Mouse (Mus musculus) G1E-ER4 (cell line): ENCODE data around the gene Kctd18. TPM values are rescaled to one million over a fixed set of nuclear protein-coding genes. Genes with fewer than 3 reads are reported as not detected.

Experiments used
- GATA1 ChIP-seq: IDR thresholded peaks from one replicate; pipeline ENCODE4 v1.8.0; 2012; ENCODE audit warnings: low read length, inconsistent platforms
- polyA plus RNA-seq: library from polyadenylated mRNA; stranded (reverse); fragments of >175 nt; gene quantifications from 2 replicates; pipeline ENCODE4 v1.2.3, GENCODE M21; 2012

Kctd18 gene
- 15.4 and 22.5 TPM in 2 replicates for polyA plus RNA-seq

- no peak for TF ChIP-seq GATA1
These were observed at the start of gene Kctd18 for GRCm38 (mm10) chr1:58018856-58019255. Kctd18 (minus strand) TSS chr1:58018956.

- no peak for TF ChIP-seq GATA1
These were observed 46.9 kb upstream of the Kctd18 start for GRCm38 (mm10) chr1:58065606-58066005.

GRCm38 (mm10) chr1:58065151-58065550, 46.4 kb upstream of the Kctd18 start:
- no peak for TF ChIP-seq GATA1

GRCm38 (mm10) chr1:58062131-58062530, 43.4 kb upstream of the Kctd18 start:
- TF ChIP-seq GATA1, result no peak

- TF ChIP-seq GATA1, result no peak
These were observed 40.1 kb upstream of the Kctd18 start for GRCm38 (mm10) chr1:58058846-58059245.

GRCm38 (mm10) chr1:58056939-58057338, 38.2 kb upstream of the Kctd18 start:
- TF ChIP-seq GATA1, result no peak

- TF ChIP-seq GATA1, result no peak
These were observed 37.5 kb upstream of the Kctd18 start for GRCm38 (mm10) chr1:58056074-58056807.

GRCm38 (mm10) chr1:58055598-58055997, 36.8 kb upstream of the Kctd18 start:
- no peak for TF ChIP-seq GATA1

GRCm38 (mm10) chr1:58049126-58049525, 30.4 kb upstream of the Kctd18 start:
- no peak for TF ChIP-seq GATA1

GRCm38 (mm10) chr1:58046721-58047290, 28.1 kb upstream of the Kctd18 start:
- TF ChIP-seq GATA1, result no peak

- no peak for TF ChIP-seq GATA1
These were observed 26.8 kb upstream of the Kctd18 start for GRCm38 (mm10) chr1:58045546-58045945.

- no peak for TF ChIP-seq GATA1
These were observed 26.3 kb upstream of the Kctd18 start for GRCm38 (mm10) chr1:58045076-58045475.

GRCm38 (mm10) chr1:58031160-58031769, 12.5 kb upstream of the Kctd18 start:
- TF ChIP-seq GATA1, result no peak

GRCm38 (mm10) chr1:58030156-58030871, 11.6 kb upstream of the Kctd18 start:
- TF ChIP-seq GATA1, result no peak

GRCm38 (mm10) chr1:58029636-58030117, 10.9 kb upstream of the Kctd18 start, which contains the start of gene Aox1:
Aox1 (plus strand) TSS chr1:58029931.
- no peak for TF ChIP-seq GATA1

- no peak for TF ChIP-seq GATA1
These were observed 9.0 kb upstream of the Kctd18 start for GRCm38 (mm10) chr1:58027707-58028106.
